Mouse (Mus musculus): ENCODE data around the gene Card6.
A peak's percentile ranks its signal among the peaks of the same experiment; 100 is the strongest.

Card6 gene

GRCm38 (mm10) chr15:5129111-5129805, 20.9 kb upstream of the Card6 start:
- no peak for DNase-seq (ENCODE audit: low spot score)

DNA sequence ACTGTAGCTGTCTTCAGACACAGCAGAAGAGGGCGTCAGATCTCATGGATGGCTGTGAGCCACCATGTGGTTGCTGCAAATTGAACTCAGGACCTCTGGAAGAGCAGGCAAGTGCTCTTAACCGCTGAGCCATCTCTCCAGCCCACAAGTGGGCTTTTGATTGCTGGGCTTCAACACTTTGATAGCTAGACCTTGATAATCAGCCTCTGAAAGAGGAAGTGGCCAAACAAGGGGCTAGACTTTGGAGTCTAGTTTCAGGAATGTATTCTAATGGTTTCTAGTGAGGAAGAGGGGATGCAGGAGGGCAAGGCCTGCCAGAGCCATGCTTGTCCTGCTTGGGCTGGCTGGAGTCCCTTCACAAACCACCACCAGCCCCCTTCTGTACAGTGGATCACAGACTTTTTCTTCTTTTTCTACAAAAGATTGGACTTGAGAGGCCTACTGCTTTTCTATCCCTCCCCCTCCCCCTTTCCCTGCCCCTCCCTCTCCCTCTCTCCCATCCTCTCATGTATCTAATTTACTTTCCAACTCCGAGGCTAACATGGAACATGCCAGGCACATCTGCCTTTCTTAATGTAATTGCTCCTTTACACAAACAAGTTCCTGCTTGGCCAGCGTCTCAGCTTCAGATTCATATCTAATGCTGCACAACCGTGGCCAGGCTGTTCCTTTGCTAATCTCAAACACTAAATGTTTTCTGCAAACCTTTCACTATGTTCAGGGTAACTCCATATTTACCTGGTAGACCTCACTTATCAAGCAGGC, 20.0 kb upstream of the Card6 start:
- no peak for DNase-seq (ENCODE audit: low spot score)

DNA sequence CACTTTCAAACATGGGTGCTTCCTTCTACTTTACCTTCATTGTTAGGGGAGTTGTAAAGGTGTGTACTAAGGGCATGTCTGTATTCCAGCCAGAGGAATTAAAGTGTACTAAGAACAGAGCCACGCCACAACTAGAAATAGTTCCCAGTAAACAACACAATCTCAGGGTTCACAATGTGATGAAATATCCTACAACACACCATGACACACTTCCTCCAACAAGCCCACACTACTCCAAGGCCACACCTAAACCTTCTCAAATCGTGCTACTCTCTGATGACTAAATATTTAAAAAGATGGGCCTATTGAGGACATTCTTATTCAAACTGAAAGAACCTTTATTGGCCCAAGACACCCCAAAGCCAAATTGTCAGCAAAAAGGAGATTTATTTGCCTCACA, 19.1 kb upstream of the Card6 start:
- DNase-seq (ENCODE audit: low spot score): no peak

DNA sequence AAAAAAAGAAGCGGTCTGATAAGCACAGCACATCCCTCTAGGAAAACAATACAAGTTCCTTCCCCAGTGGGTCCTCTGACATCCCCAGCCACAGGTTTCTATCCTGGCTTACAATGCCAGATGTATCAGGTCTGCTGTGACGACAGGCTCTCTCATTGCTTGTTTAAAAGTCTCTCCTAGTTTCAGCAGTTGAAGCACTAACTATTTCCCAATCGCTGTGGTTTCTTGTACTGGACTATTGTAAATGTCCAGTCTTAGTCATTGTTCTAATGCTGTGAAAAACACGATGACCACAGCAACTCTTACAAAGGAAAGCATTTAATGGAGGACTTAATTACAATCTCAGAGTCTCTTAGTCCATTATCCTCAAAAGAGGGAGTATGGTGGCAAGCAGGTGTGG, 18.1 kb upstream of the Card6 start:
- no peak for DNase-seq (ENCODE audit: low spot score)

GRCm38 (mm10) chr15:5121535-5122313, 13.4 kb upstream of the Card6 start:
- DNase-seq (ENCODE audit: low spot score): no peak

- DNase-seq (ENCODE audit: low spot score): no peak
Observed at GRCm38 (mm10) chr15:5119707-5120106, 11.4 kb upstream of the Card6 start.

GRCm38 (mm10) chr15:5119192-5119591, 10.9 kb upstream of the Card6 start:
- DNase-seq (ENCODE audit: low spot score): no peak

DNA sequence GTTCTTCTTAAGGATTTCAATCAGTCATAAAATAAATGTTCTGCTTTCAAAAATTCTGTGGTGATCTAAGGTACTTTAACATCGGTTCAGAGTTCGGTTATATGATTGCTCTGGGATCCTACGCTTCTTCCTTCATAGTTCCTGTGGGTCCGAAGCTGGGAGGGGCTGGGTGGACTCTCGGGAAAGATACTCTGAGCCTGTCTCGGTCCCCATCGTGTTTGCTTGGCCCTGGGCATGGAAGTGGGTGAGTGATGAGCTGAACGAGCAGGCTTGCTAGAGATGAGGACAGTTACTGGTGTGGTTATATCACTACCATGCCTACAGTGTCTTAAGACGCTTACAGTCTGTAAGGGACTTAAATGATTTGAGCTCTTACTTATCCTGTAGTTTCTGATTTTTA, 10.3 kb upstream of the Card6 start:
- no peak for DNase-seq (ENCODE audit: low spot score)

DNA sequence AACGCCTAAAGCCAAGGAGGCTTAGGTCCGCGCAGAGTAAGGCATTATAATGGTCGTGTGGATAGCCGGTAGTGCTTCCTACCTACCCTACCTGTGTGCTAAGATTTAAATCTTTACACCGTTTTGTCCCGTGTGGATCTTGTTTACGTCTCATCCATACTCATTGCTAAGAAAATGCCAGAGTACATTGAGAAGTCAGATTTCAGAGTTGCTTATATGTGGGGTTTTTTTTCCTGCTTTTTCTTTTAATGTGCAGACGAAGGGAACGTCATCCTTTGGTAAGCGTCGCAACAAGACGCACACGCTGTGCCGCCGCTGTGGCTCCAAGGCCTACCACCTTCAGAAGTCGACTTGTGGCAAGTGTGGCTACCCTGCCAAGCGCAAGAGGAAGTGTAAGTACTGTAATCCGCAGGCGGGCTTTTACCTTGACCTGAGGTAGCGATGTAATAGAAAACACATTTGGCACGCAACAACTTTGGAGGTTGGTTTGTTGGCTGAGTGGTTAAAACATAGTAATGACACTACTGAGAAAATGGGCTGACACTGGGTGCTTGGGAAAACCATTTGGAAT, 8.8 kb upstream of the Card6 start:
- no peak for DNase-seq (ENCODE audit: low spot score)

DNA sequence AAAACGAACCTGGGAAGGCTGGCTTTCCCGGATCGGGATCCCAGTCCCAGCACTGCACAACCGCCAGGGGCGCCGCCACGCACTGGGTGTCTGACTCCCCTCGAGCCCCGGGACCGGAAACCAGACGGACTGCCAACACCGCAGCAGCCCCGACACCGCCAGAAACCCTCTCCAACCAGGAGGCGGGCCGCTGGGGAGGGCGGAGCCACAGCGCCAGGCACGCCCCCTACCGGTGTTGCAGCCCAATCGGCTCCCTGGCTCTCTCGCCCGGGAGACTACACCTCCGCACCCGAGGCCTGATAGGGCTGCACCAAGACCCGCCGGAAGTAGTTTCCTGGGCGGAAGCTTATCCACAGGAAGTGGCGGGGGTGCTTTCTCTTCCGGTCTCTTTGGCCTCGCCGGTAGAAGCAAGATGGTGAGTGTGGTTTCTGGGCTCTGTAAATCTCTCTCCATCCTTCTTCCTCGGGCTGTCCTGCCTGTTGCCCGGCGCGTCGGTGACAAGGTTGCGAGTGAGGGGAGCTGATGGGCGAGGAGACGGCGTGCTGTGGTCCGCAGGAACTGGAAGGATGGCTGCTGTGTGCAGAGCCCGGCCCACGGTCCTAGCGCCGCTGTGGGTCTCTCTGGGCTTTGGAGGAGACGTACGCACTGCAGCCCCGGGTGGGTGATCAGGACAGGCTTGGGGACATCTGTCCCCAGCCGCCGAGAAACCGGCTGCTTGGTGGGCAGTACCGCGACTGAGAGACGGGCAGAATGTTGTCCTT, 8.1 kb upstream of the Card6 start, which contains the start of gene Rpl37:
Gene Rpl37 (plus strand): TSS at position 376 of the 761 bp plus-strand sequence.
- DNase-seq (ENCODE audit: low spot score): peak; percentile 98

GRCm38 (mm10) chr15:5115173-5115572, 6.8 kb upstream of the Card6 start:
- DNase-seq (ENCODE audit: low spot score): no peak

DNA sequence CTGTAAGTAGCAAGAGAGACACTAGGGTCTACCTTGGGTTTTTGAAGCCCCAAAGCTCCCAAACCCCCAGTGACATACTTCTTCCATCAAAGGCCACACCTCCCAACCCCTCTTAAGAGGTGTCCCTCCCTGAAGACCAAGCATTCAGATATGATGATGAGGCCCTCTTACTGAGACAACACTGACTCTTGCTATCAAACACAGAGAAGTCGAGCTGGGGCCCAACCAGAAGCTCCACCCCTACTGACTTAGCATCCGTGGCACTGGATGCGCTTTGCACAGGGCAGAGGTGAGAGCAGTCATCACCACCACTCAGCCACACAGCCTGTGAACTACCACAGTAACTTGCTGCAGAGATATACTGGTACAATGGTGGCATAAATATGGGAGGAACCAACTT, 4.3 kb upstream of the Card6 start:
- DNase-seq (ENCODE audit: low spot score): no peak

- no peak for DNase-seq (ENCODE audit: low spot score)
Observed at GRCm38 (mm10) chr15:5108655-5109040, 309 bp upstream of the Card6 start.

DNA sequence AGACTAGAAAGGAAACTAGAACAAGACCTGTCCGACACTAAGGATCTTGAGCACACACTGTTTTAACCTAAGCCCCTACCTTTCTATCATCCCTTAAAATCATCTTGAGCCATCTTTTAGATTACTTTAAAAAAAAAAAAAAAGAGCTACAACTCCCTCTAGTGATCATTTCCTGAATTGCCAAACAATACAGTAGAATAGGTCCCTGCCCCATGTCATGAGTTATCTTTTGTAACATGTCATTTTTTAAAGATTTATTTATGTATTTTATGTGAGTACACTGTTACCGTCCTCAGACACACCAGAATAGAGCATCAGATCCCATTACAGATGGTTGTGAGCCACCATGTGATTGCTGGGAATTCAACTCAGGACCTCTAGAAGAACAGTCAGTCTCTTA, 2.0 kb downstream of the Card6 start:
- DNase-seq (ENCODE audit: low spot score): no peak

DNA sequence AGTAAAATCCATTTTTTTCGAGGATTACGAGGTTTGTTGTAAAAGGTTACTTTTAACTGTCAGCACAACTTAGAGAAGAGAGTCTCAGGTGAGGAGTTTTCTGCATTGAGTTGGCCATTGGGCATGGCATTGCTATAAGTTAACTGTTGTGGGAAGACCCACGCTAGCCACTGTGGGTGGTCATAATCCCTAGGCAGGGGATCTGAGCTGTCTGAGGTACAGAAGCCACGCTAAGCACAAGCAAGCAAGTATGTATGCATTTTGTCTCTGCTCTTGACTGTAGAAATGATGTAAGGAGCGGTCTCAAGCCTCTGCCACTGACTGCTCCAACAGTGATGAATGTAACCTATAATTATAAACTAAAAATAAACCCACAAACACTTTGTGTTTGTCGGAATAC, 2.4 kb downstream of the Card6 start:
- no peak for DNase-seq (ENCODE audit: low spot score)

DNA sequence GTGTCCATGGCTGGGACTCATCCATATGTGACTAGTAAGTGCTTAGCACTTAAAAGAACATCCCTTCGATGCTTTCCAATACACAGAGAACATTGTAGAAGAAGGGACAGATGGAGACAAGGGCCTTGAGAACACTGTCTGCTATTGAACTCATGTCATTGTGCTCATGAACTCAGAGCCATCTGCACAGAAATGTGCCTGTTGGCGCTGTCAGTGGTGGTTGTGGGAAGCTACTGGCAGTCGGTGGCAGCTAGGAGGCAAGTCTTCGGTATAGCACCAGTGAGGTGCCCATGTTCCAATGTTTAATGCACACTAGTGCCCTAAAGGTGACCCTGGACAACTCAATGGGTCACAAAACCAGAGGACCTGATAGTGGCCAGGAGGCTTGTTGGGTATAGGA, 6.0 kb downstream of the Card6 start:
- DNase-seq (ENCODE audit: low spot score): no peak

GRCm38 (mm10) chr15:5097376-5097775, 11.0 kb downstream of the Card6 start:
- DNase-seq (ENCODE audit: low spot score): no peak

- no peak for DNase-seq (ENCODE audit: low spot score)
Observed at GRCm38 (mm10) chr15:5095534-5096301, 12.6 kb downstream of the Card6 start.

DNA sequence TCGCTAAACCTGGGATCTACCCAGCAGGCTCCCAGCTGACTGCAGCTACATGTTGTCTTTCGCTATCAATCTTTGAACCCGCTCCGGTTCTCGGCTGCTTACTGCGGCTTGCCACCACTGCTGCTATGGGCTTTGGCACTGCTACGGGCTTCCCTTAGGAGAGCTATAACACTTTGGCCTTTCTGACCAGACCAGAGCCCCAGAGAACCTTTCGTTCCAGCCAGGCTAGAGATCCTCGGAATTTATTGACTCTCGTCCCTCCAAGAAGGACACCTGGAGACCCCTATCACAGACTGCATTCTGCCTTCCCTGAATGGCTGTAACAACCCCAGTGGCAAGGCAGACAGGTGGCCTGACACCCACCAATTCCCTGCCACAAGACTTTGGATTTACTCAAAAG, 18.2 kb downstream of the Card6 start:
- no peak for DNase-seq (ENCODE audit: low spot score)

- no peak for DNase-seq (ENCODE audit: low spot score)
Observed at GRCm38 (mm10) chr15:5088850-5089608, 19.3 kb downstream of the Card6 start.

Data from left cerebral cortex, adult 11 months (tissue).